Mouse (Mus musculus) ovary, postnatal 14 days (tissue): ENCODE results near the gene Aldh16a1.
A peak's percentile ranks its signal among the peaks of the same experiment; 100 is the strongest.
"Not testable (repeated sequence)": the region's sequence is repeated elsewhere in the genome, so short reads cannot be mapped to it uniquely, and the experiment has no call there.

Source experiments
- DNase-seq: peaks from one replicate; pipeline ENCODE4 v3.0.0; 2022; ENCODE audit warnings: low spot score

Gene Aldh16a1

DNA sequence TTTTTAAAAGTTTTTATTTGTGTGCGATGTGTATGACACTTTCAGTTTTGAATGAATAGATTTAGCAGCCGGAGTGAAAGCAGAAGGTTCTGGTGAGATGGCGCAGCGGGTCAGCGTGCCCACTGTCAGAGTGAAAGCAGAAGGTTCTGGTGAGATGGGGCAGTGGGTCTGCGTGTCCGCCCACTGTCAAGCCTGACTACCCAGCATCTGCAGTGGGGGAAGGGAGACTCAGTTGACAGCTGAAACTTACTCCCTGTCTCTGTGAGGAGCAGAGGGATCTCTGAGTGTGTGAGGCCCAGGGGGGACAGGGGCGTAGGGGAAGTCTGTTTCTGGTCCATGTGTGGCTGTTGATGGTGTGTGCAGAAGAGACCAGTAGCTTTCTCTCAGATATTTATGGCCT lies 36.8 kb downstream of the Aldh16a1 start:
- no peak for DNase-seq

DNA sequence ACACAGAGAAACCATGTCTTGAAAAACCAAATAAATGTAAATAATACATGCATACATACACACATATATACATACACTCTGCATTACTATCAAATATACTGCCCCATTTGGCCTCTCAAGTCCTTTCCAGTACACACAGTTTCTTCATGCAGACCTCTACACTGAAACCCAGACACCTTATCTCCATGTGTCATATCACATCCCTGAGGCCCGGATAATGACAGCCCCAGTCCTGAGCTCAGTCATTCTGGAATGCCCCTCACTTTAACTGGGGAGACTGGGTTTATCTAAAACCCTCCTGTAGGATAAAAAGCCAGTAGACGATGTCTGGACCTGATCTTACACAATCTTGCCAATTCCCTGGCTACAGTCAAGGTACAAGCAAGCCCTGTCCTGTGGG lies 40.9 kb downstream of the Aldh16a1 start:
- no peak for DNase-seq

DNA sequence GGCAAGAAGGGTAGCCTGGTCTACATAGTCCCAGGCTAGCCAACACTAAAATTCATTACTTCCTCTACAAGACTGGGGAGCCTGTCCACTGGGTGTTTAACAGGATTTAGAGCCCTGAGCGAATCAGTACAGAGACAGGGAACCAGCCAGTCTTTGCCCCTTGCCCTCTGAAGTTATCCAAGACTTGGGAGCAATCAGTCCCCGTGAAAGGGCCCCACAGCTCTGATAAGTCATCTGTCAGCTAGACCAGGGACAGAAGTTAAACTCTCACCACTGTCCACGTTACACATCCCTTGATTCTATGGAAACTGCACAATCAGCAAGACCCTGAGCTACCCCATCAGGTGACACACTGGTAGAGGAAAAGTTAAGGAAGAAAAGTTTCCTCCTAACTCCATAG lies 41.9 kb downstream of the Aldh16a1 start:
- DNase-seq, result no peak

GRCm38 (mm10) chr7:45111940-45112339 lies 42.4 kb downstream of the Aldh16a1 start:
- DNase-seq, result no peak

DNA sequence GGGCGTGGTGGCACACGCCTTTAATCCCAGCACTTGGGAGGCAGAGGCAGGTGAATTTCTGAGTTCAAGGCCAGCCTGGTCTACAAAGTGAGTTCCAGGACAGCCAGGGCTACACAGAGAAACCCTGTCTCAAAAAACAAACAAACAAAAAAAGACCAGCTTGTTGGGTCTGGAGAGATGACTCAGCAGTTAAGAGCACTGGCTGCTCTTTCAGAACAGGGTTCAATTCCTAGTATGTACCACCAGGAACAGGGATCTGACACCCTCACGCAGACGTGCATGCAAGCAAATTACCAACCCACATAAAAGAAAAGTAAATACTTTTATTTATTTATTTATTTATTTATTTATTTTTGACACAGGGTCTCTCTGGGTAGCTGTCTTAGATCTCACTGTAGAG lies 44.3 kb downstream of the Aldh16a1 start:
- not testable (repeated sequence) for DNase-seq

DNA sequence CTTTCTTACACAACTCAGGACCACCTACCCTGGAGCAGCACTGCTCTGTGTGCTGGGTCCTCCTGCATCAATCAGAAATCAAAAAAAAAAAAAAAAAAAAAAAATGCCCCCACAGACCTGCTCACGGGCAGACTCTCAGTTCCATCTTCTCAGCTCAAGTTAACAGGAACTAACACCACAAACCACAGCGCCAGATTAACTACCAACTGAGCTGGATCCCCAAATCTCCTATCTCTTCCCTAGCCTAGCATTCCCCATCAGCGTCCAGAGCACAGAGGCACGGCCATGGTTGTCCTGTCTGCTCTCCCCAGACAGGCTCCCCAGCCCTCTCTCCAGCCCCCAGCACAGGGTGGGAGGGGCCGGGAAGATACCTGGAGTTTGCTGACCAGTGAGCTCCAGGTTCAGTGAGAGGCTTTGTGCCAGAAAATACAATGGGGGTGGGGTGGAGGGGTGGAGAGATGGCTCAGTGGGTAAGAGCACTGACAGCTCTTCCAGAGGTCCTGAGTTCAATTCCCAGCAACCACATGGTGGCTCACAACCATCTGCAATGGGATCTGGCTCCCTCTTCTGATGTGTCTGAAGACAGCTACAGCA lies 47.2 kb downstream of the Aldh16a1 start:
- no peak for DNase-seq

- no peak for DNase-seq
Measured at GRCm38 (mm10) chr7:45106441-45106840, 47.9 kb downstream of the Aldh16a1 start.

GRCm38 (mm10) chr7:45105491-45105890 lies 48.9 kb downstream of the Aldh16a1 start:
- no peak for DNase-seq

DNA sequence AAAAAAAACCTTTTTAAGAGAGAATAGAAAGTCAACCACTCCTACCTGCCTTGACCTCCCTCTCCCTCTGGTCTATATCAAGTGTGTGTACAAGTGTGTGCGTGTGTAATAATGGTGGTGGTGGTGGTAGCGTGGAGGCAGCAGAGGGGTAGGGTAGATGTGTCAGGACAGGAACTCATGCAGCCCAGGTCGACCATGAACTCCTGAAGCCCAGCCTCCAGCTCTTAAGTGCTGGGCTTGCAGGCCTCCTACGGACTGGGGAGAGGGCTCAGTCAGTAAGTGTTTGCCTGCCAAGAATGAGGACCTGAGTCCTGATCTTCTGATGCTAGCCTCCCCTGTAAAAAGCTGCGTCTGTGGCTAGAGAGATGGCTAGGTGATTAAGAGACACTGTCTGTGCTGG lies 49.4 kb downstream of the Aldh16a1 start:
- DNase-seq, result no peak

DNA sequence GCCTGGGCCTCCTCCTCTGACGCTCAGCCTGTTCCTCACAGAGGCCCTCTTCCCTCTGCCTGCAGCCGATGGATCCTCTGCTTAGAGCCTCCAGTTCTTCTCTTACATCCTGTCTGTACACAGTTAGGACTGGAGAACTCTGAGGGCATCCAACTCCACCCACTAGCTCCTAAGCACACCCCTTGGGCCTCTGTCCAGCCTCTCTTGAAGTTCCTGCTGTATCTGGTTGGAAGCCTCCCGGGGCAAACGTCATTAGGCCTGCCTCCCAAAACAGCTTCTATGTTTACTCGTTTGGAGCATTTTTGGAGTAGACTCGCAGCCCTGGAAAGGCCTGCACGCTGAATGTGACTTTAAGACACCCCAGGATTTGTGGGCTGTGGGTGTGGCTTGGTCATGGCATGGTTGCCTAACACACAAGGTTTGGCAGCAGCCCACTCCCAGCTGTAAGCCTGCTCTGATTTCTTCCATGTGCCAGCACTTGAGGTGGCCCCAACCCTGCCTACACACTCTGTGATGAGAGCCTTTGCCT lies 50.7 kb downstream of the Aldh16a1 start, which contains the start of gene Fcgrt:
Fcgrt (minus strand) TSS at position 200 of the 529 bp plus-strand sequence.
- peak; percentile 84 for DNase-seq

GRCm38 (mm10) chr7:45102940-45103585 lies 51.3 kb downstream of the Aldh16a1 start:
- no peak for DNase-seq

GRCm38 (mm10) chr7:45102441-45102840 lies 51.9 kb downstream of the Aldh16a1 start:
- no peak for DNase-seq

GRCm38 (mm10) chr7:45100046-45100445 lies 54.3 kb downstream of the Aldh16a1 start:
- DNase-seq, result no peak

- DNase-seq, result no peak
Measured at GRCm38 (mm10) chr7:45098541-45099240, 55.7 kb downstream of the Aldh16a1 start.

GRCm38 (mm10) chr7:45097479-45097878 lies 56.9 kb downstream of the Aldh16a1 start:
- no peak for DNase-seq

DNA sequence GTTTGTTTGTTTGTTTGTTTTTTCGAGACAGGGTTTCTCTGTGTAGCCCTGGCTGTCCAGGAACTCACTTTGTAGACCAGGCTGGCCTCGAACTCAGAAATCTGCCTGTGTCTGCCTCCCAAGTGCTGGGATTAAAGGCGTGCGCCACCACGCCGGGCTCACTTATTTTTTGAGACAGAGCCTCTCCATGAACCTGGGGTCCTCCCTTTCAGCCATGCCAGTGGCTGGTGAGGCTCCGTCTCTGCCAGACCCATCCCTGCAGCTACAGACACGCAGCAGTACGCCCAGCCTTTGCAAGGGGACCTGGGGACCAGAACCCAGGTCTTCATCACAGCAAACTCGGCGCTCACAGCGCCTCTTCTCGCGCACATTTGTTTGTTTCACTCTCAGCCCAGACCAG lies 58.4 kb downstream of the Aldh16a1 start:
- not testable (repeated sequence) for DNase-seq

DNA sequence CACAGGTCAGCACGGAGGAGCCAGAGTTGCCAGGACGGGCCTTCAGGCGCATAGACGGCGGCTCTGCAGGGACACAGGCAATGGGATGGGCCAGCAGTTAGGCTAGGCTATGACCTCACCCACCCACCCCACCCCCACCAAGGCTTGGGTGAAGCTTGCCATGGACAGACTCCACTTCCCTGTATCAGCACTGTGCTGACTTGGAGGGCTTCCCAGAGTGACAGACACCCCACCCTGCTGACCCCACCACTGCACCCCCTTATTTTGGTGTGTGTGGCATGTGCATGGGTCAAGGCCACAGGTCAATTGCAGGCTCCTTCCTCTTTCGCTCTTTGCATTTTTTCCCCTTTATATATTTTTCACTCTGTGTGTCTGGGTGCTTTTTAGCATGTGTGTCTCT lies 59.0 kb downstream of the Aldh16a1 start:
- no peak for DNase-seq

GRCm38 (mm10) chr7:45094121-45094520 lies 60.3 kb downstream of the Aldh16a1 start:
- DNase-seq, result no peak

DNA sequence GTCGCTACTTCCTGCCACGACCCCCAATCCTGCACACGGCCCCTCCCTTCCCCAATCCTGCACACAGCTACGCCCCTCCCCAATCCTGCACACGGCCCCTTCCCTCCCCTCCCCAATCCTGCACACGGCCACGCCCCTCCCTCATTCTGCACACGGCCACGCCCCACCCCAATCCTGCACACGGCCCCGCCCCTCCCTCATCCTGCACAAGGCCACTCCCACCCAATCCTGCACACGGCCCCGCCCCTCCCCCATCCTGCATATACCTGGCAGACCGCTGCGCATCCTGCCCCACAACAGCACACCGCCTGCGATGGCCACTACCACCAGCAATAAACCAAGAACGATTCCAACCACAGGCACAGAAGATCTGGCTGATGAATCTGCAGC lies 60.9 kb downstream of the Aldh16a1 start:
- DNase-seq, result no peak

DNA sequence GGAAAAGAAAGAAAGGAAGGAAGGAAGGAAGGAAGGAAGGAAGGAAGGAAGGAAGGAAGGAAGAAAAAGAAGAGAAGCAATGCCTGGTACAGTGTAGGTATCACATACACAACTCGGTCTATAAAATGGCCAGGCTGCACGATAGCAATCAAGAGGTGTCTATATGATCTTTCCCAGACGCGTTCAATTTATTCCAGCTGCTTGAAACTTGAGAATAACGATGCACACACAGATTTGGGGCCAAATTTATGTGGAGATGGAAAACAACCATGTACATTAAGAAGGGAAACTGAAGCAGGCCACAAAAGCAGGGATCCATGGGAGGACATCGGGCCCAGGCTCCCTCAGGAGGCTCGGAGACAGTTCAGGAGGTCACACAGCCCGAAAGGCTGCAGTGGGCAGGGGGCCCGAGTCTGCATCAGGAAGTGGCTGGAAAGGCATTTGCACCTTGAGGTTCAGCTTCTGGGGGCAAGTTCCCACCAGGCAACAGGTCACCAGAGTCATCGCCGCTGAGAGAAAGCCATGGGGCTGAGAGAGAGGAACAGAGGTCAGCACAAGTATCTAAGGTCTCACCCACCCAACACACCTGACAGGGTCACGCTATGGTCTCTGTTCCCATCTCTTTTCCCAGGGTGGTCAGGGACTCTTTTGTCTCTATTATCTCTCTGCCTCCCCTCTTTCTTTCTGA lies 61.4 kb downstream of the Aldh16a1 start:
- DNase-seq, result no peak

DNA sequence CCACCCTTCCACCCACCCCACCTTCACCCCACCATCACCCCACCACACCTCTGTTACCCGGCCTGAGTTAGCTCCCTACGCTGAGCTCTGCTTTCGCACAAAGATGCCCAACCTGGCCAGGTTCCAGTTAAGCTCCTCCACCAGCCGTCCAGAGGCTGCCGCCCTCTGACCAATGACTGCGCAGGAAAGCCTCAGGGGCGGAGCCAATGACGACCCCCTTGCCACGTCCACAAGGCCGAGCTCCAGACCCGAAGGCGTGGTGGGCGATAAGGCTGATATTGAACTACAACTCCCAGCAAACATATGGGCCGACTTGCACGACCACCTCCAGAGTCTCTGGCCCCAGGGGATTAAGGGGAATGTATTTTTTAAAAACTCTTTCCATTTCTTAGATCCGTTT lies 62.3 kb downstream of the Aldh16a1 start, which contains the start of gene Rcn3:
Rcn3 (minus strand) TSS at position 174 of the 400 bp plus-strand sequence.
- peak; percentile 87 for DNase-seq
